Mouse (Mus musculus): ENCODE data around the gene Ltc4s.
A peak's percentile ranks its signal among the peaks of the same experiment; 100 is the strongest.

The Ltc4s gene

GRCm38 (mm10) chr11:50245269-50245668 lies 6.9 kb upstream of the Ltc4s start:
- DNase-seq (ENCODE audit: low spot score), result no peak

GRCm38 (mm10) chr11:50243926-50244325 lies 5.5 kb upstream of the Ltc4s start:
- DNase-seq (ENCODE audit: low spot score), result no peak

- DNase-seq (ENCODE audit: low spot score), result no peak
These were observed 2.0 kb upstream of the Ltc4s start for GRCm38 (mm10) chr11:50240235-50240911.

- no peak for DNase-seq (ENCODE audit: low spot score)
These were observed 690 bp upstream of the Ltc4s start for GRCm38 (mm10) chr11:50238821-50239791.

GRCm38 (mm10) chr11:50236937-50237835 lies 1.2 kb downstream of the Ltc4s start:
- DNase-seq (ENCODE audit: low spot score), result no peak

GRCm38 (mm10) chr11:50236540-50236936 lies 1.9 kb downstream of the Ltc4s start:
- peak; percentile 96 for DNase-seq (ENCODE audit: low spot score)

GRCm38 (mm10) chr11:50234606-50235005 lies 3.8 kb downstream of the Ltc4s start:
- no peak for DNase-seq (ENCODE audit: low spot score)

- no peak for DNase-seq (ENCODE audit: low spot score)
These were observed 4.4 kb downstream of the Ltc4s start for GRCm38 (mm10) chr11:50233993-50234392.

- DNase-seq (ENCODE audit: low spot score), result no peak
These were observed 5.4 kb downstream of the Ltc4s start for GRCm38 (mm10) chr11:50233022-50233421.

- DNase-seq (ENCODE audit: low spot score), result no peak
These were observed 7.0 kb downstream of the Ltc4s start for GRCm38 (mm10) chr11:50231411-50231810.

- DNase-seq (ENCODE audit: low spot score), result no peak
These were observed 7.7 kb downstream of the Ltc4s start for GRCm38 (mm10) chr11:50230481-50231304.

GRCm38 (mm10) chr11:50229252-50229910 lies 9.0 kb downstream of the Ltc4s start:
- DNase-seq (ENCODE audit: low spot score), result no peak

- DNase-seq (ENCODE audit: low spot score), result no peak
These were observed 9.6 kb downstream of the Ltc4s start for GRCm38 (mm10) chr11:50228772-50229171.

GRCm38 (mm10) chr11:50227736-50228135 lies 10.7 kb downstream of the Ltc4s start:
- DNase-seq (ENCODE audit: low spot score), result no peak

GRCm38 (mm10) chr11:50227226-50227625 lies 11.2 kb downstream of the Ltc4s start:
- no peak for DNase-seq (ENCODE audit: low spot score)

GRCm38 (mm10) chr11:50226406-50226805 lies 12.0 kb downstream of the Ltc4s start:
- DNase-seq (ENCODE audit: low spot score), result no peak

GRCm38 (mm10) chr11:50225611-50226378 lies 12.6 kb downstream of the Ltc4s start:
- peak; percentile 46 for DNase-seq (ENCODE audit: low spot score)

- peak; percentile 87 for DNase-seq (ENCODE audit: low spot score)
These were observed 13.5 kb downstream of the Ltc4s start for GRCm38 (mm10) chr11:50224671-50225530.
